Mouse (Mus musculus): ENCODE results near the gene Fibcd1. TPM values are rescaled to one million over a fixed set of nuclear protein-coding genes. Genes with fewer than 3 reads are reported as not detected.

Fibcd1 gene
- polyA plus RNA-seq (2015; fragmentation: Nextera tagmentation; extraction: Ambion mirVana), result 19.6 and 20.2 TPM in 2 replicates

- Histone ChIP-seq H3K4me3 (peak within 1 kb of the TSS; percentile 61), H3K27ac (peak within 1 kb of the TSS; percentile 26; the same call in 1 of the 2 replicates)
These were observed at the start of gene Fibcd1 for GRCm38 (mm10) chr2:31845896-31846691. Gene Fibcd1 (minus strand): TSS chr2:31846005.

GRCm38 (mm10) chr2:31894221-31894870 lies 48.5 kb upstream of the Fibcd1 start:
- Histone ChIP-seq H3K4me3 (no peak overlapping the region), H3K4me2 (no peak overlapping the region), H3K27ac (no peak overlapping the region), H3K27me3 (replicated peaks) (peaks cover 8% of the 10 kb centered on the region; the same call in 1 of the 2 replicates), H3K9ac (no peak overlapping the region), H3K9me3 (no peaks in the 10 kb centered on the region), H3K36me3 (replicated peaks) (no peaks in the 10 kb centered on the region), H3K4me1 (0 out of 2 replicates have a peak, but pooled peaks cover 3% of the 10 kb centered on the region)
- 57% methylated on average over 13 of the region's 13 CpGs for WGBS
- no peak for ATAC-seq (replicated peaks)

More at GRCm38 (mm10) chr2:31845896-31846691, at the start of gene Fibcd1:
- peaks cover 41% of the 10 kb centered on the region for H3K27me3 ChIP-seq (replicated peaks)
- ATAC-seq (replicated peaks), result peak; percentile 48
- peak within 1 kb of the TSS; percentile 96 for H3K4me2 ChIP-seq
- no peaks in the 10 kb centered on the region for H3K9me3 ChIP-seq
- H3K36me3 ChIP-seq (replicated peaks), result no peaks in the 10 kb centered on the region
- WGBS, result under 1% methylated on average over 74 of the region's 88 CpGs
- peak within 1 kb of the TSS; percentile 52 for H3K9ac ChIP-seq
- H3K4me1 ChIP-seq, result peaks cover 29% of the 10 kb centered on the region

DNA sequence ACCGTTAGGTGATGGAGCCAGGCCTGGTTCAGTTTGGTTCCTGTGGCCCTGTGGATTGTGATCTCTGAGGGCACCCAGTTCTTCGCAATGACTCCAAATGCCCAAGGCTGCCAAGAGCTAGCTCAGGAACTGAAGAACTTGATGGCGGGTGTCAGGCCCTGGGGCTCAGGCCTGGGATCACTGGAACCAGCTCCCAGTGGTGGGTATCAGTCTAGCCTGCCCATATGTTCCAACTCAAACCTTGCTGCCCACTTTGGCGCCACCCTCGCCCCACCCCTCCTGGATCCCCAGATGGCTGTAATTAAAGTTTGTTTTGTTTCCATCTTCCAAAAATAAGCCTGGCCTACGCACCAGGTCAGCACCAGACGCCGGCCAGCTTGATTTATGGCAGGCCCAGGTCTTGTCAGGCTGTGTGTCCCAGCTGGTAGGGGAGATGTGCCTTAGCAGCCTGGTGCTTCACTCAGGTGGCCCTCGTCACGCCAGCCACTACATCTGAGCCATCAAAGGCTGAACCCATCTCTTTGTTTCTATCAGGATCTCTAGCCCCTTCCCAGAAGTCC lies 47.4 kb upstream of the Fibcd1 start:
- WGBS, result 81% methylated on average over 10 of the region's 10 CpGs
- no peak for ATAC-seq (replicated peaks)
- no peaks in the 10 kb centered on the region for H3K36me3 ChIP-seq (replicated peaks)

DNA sequence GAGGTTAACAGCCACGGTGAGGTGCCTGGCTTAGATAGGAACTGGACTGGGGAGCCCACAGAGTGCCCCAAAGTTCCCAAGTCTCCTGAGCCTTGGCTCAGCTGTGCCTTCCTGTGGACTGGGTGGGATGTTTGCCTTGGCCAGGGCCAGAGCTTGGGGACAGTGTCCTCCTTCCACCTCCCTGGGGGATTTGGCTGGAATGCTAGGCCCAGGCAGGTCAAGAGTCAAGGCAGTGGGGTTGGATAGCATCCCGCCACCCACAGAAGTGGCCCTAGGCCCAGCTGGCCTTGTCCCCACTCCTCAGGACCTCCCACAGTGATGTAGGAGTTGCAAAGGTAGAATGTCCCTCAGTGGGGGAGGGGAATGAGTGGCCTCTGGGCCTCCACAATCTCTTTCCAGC lies 45.4 kb upstream of the Fibcd1 start:
- peaks cover 34% of the 10 kb centered on the region for H3K27me3 ChIP-seq (replicated peaks)

More for the DNA sequence above, 47.4 kb upstream of the Fibcd1 start:
- Histone ChIP-seq H3K9ac (no peak overlapping the region), H3K9me3 (no peaks in the 10 kb centered on the region), H3K4me2 (no peak overlapping the region), H3K27me3 (replicated peaks) (peaks cover 15% of the 10 kb centered on the region), H3K4me3 (no peak overlapping the region), H3K27ac (no peak overlapping the region), H3K4me1 (0 out of 2 replicates have a peak, but pooled peaks cover 3% of the 10 kb centered on the region)

GRCm38 (mm10) chr2:31888871-31889270 lies 43.1 kb upstream of the Fibcd1 start:
- Histone ChIP-seq H3K4me2 (no peak overlapping the region), H3K27me3 (replicated peaks) (peaks cover 54% of the 10 kb centered on the region), H3K9ac (no peak overlapping the region), H3K36me3 (replicated peaks) (no peaks in the 10 kb centered on the region), H3K4me1 (peaks cover 5% of the 10 kb centered on the region; the same call in 1 of the 2 replicates), H3K27ac (no peak overlapping the region), H3K9me3 (no peaks in the 10 kb centered on the region), H3K4me3 (no peak overlapping the region)
- WGBS, result 55% methylated on average over 1 of the region's 1 CpGs
- ATAC-seq (replicated peaks), result no peak

More for the DNA sequence above, 45.4 kb upstream of the Fibcd1 start:
- Histone ChIP-seq H3K4me2 (no peak overlapping the region), H3K36me3 (replicated peaks) (no peaks in the 10 kb centered on the region), H3K9ac (no peak overlapping the region), H3K4me1 (peaks cover 8% of the 10 kb centered on the region; the same call in 1 of the 2 replicates), H3K27ac (no peak overlapping the region), H3K4me3 (no peak overlapping the region), H3K9me3 (no peaks in the 10 kb centered on the region)
- ATAC-seq (replicated peaks), result no peak
- 92% methylated on average over 2 of the region's 2 CpGs for WGBS

DNA sequence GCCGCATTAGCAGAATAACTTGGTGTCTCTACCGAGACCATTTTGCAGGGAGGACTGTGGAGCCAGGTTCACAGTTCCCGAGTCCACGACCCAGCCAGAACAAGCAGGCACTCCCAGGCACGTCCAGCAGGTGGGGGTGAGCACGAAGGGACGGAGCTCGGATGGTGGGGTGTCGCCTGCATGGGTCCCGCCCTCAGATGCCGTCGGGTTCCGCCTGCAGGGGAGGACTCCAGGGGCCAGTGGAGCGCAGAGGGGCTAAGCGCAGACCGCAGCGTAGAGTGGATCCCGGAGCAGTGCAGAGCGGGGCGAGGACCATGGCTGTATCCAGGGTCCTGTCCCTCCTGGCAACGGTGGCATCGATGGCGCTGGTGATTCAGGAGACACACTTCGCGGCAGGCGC lies 41.2 kb upstream of the Fibcd1 start, which contains the start of gene Lamc3:
TSS of gene Lamc3 (plus strand) at position 262 of the 400 bp plus-strand sequence.
- no peak for ATAC-seq (replicated peaks)
- Histone ChIP-seq H3K36me3 (replicated peaks) (no peaks in the 10 kb centered on the region), H3K4me2 (peak within 1 kb of the TSS; percentile 33; the same call in 1 of the 2 replicates), H3K9me3 (no peaks in the 10 kb centered on the region), H3K4me1 (peaks cover 10% of the 10 kb centered on the region; the same call in 1 of the 2 replicates), H3K9ac (no peak within 1 kb of the TSS), H3K27me3 (replicated peaks) (peaks cover 66% of the 10 kb centered on the region), H3K4me3 (peak within 1 kb of the TSS; percentile 12; the same call in 1 of the 2 replicates), H3K27ac (no peak within 1 kb of the TSS)
- 5% methylated on average over 26 of the region's 26 CpGs for WGBS

DNA sequence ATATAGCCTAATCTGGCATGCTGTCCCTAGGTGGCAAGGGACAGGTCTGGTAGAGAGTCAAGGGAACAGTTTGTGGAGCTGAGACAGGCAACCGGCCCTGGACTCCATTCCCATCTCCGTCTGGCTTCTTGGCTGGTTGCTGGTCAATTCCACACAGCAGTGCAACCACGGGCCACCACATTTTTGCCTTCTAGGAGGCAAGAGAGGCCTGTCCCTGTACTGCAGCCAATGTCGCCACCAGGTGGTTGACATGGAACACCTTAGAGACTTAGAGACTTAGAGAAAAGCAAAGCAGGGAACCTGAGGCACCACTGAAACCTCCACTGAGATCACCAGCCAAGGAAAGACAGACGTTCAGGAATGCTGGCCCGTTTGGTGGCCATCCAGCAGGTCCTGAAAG lies 39.0 kb upstream of the Fibcd1 start:
- H3K27me3 ChIP-seq (replicated peaks), result peaks cover 73% of the 10 kb centered on the region
- peaks cover 16% of the 10 kb centered on the region for H3K4me1 ChIP-seq
- no peaks in the 10 kb centered on the region for H3K36me3 ChIP-seq (replicated peaks)
- 31% methylated on average over 6 of the region's 6 CpGs for WGBS
- no peak overlapping the region for H3K4me2 ChIP-seq
- ATAC-seq (replicated peaks), result no peak
- H3K9me3 ChIP-seq, result no peaks in the 10 kb centered on the region
- no peak overlapping the region for H3K9ac ChIP-seq
- H3K27ac ChIP-seq, result no peak overlapping the region
- no peak overlapping the region for H3K4me3 ChIP-seq

DNA sequence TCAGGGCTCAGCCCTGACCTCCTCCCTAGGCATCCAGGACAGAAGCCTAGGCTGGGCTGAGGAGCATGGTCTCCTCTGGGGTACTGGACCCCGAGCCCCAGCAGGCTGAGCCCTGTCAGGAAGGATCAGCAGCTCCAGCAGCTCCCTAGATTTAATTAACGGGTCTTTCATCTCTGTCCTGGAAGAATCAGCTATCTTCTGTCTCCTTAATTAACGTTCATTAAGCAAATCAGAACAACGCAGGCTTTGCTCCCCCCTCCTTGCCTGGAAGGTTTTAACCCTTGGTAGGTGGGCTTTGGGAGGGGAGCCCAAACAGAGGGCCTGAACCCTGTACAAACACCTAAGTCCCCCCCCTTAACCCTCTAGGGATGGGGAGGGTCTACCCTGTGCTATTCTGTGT lies 37.3 kb upstream of the Fibcd1 start:
- no peaks in the 10 kb centered on the region for H3K36me3 ChIP-seq (replicated peaks)
- H3K4me1 ChIP-seq, result peaks cover 16% of the 10 kb centered on the region
- H3K27ac ChIP-seq, result 0 out of 2 replicates have a peak overlapping the region, but pooled peaks have one; percentile 9
- peaks cover 63% of the 10 kb centered on the region for H3K27me3 ChIP-seq (replicated peaks)
- 18% methylated on average over 4 of the region's 4 CpGs for WGBS
- no peak; the same call in 1 of the 2 replicates for ATAC-seq (replicated peaks)
- H3K9ac ChIP-seq, result no peak overlapping the region
- H3K4me2 ChIP-seq, result no peak overlapping the region
- no peaks in the 10 kb centered on the region for H3K9me3 ChIP-seq
- no peak overlapping the region for H3K4me3 ChIP-seq

- H3K9me3 ChIP-seq, result no peaks in the 10 kb centered on the region
- 6% methylated on average over 14 of the region's 14 CpGs for WGBS
- H3K4me1 ChIP-seq, result peaks cover 18% of the 10 kb centered on the region
- H3K4me3 ChIP-seq, result no peak overlapping the region
- ATAC-seq (replicated peaks), result no peak
- H3K4me2 ChIP-seq, result no peak overlapping the region
- H3K36me3 ChIP-seq (replicated peaks), result no peaks in the 10 kb centered on the region
- H3K9ac ChIP-seq, result no peak overlapping the region
- H3K27me3 ChIP-seq (replicated peaks), result peaks cover 41% of the 10 kb centered on the region
- no peak overlapping the region for H3K27ac ChIP-seq
These were observed 35.1 kb upstream of the Fibcd1 start for GRCm38 (mm10) chr2:31880868-31881267.

GRCm38 (mm10) chr2:31878610-31879009 lies 32.8 kb upstream of the Fibcd1 start:
- Histone ChIP-seq H3K4me2 (no peak overlapping the region), H3K9me3 (no peaks in the 10 kb centered on the region), H3K27ac (no peak overlapping the region), H3K9ac (no peak overlapping the region), H3K4me3 (no peak overlapping the region), H3K4me1 (peaks cover 29% of the 10 kb centered on the region), H3K27me3 (replicated peaks) (peaks cover 23% of the 10 kb centered on the region; the same call in 1 of the 2 replicates), H3K36me3 (replicated peaks) (no peaks in the 10 kb centered on the region)
- 79% methylated on average over 17 of the region's 17 CpGs for WGBS
- ATAC-seq (replicated peaks), result no peak

DNA sequence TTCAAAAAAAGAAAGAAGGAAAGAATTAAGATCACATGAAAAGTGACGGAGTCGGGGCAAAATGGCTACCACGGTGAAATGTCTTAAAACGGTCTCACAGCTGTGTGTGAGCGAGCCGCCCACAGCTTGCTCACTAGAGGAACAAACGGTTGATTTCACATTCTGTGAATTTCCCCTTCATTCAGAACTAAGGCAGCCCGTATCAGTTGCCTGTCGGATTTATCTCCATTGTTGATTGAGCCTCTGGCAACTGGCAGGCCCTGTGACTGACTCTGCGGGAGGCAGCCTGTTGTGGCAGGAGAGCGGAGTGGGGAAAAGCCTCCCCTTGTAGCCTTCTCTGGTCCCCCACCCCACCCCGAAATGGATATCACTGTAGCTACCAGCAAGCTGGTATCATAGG lies 30.6 kb upstream of the Fibcd1 start:
- Histone ChIP-seq H3K4me3 (no peak overlapping the region), H3K9ac (no peak overlapping the region), H3K4me1 (peaks cover 23% of the 10 kb centered on the region), H3K36me3 (replicated peaks) (no peaks in the 10 kb centered on the region), H3K27me3 (replicated peaks) (peaks cover 7% of the 10 kb centered on the region; the same call in 1 of the 2 replicates), H3K27ac (0 out of 2 replicates have a peak overlapping the region, but pooled peaks have one; percentile 17), H3K4me2 (no peak overlapping the region), H3K9me3 (no peaks in the 10 kb centered on the region)
- ATAC-seq (replicated peaks), result no peak
- WGBS, result 17% methylated on average over 12 of the region's 12 CpGs

Measured in midbrain, embryonic 15.5 days (tissue).